Mouse (Mus musculus) right cerebral cortex, postnatal 10 days (tissue): ENCODE results near the gene Snu13.

ENCODE experiments used
- DNase-seq, 2 experiments: peaks; one replicate each; pipeline ENCODE4 v3.0.0; 2021; ENCODE audit warnings: low spot score in 2 of 2

The Snu13 gene

DNA sequence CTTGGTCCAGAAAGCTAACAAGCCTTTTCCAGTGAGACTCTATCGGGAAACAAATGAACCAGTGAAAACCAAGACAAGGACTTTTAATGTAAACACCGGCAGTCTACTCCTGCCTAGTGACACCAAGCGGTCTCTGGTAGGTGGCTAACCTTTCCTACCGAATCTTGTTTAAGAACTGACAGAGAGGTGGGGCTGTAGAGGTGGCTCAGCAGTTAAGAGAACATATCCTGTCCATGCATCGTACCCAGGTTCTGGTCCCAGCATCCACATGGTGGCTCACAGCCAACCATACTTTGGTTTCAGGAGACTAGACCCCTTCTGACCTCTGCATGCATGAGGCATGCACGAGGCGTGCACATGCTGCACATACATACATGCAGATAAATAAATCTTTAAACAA, 20.1 kb downstream of the Snu13 start:
- no peak for DNase-seq

DNA sequence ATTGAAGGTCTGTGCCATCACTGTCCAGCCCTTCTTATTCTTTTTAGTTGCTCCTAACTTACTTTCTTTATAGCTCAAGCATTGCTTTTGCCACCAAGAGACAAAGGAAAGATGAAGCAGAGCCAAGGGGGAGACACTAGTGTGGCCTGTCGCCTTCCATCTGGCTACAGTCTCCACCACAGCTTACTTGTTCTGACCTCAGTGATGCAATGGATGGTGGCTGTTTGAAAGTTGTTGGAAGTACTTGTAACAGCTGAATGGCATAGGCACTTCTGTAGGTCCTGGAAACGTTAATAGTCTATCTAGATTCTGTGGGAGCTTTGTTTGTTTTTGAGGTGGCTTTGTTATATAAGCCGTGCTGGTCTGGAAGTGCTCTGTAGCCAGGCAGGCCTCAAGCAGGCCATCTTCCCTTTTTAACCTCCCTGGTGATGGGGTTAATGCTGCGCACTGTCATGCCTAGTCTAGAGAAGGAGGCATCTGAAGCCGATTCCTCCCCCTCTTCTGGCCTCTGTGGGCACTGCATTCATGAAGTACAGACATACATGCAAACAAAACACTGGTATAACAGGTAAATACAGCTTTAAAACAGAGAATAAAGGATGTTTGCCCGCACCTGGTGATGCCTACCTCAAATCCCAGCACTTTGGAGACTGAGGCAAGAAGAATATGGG, 23.3 kb downstream of the Snu13 start:
- DNase-seq: no peak

DNA sequence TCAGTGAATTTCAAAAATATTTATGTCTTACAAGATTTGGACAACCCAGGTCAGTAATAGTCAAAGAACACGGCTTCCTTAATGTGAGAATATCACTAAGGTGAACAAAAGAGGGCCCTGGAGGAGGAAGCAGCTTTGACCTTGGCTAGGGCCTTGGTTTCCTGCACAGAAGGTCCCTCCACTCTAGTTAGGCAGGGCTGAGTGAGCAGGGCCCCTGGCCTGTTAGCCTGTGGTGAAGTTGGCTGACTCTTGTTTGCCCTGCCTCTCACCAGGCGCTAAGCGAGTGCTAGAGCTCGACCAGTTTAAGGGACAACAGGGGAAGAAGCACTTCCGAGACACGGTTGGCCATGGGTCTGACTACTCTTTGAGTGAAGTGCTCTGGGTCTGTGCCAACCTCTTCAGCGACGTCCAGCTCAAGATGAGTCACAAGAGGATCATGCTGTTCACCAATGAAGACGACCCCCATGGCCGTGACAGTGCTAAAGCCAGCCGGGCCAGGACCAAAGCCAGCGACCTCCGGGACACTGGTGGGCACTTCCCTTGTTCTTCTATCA, 24.8 kb downstream of the Snu13 start:
- DNase-seq: peak in 1 of 2 experiments; percentile 30

DNA sequence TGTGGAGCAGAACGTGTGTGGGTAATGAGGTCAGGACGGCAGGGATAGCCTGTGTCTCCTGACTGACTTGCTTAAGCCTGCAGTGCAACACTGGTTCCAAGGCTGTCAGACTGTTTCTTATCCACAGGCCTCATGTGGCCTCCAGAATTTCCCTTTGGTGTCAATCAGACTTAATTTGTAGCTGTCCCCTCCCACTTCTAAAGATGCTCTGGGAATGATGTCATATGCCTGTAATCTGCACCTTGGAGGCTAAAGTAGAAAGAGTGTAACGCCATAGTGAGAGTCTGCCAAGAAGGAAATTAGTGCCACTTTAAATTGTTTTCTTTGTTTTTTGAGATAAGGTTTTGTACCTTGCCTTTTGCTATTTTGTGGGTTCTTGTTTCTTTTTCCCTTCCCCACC, 28.1 kb downstream of the Snu13 start:
- DNase-seq: no peak

DNA sequence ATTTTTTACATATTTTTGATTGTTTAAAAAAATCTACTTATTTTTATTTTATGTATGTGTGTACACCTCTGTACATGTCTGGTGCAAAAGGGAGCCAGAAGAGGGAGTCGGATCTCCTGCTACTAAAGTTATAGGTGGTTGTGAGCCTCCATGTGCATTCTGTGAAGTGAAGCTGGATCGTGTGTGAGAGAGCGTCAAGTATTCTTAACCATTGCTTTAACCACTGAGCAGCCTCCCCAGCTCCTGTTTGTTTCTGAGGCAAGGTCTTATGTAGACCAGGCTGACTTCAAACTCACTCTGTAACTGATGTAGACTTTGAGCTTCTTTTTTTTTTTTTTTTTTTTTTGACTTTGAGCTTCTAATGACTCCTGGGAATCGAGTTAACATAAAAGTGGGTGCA, 29.9 kb downstream of the Snu13 start:
- DNase-seq: no peak

DNA sequence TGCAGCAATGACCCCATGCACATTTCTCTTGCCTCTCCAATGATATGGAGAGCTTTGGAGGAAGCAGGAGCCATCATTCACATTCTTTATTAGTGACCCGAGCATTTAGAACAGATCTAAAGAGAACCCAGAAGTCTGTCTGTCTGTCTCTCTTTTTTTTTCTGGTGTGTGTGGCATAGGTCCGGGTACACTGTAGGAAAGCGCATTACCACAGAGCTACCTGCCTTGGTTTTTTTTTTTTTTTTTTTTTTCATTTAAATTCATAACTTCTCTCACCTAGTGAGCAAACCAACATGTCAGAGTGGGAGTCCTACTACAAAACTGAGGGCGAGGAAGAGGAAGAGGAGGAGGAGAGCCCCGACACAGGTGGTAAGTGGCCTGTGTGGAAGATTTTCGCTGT, 30.6 kb downstream of the Snu13 start:
- no peak for DNase-seq

DNA sequence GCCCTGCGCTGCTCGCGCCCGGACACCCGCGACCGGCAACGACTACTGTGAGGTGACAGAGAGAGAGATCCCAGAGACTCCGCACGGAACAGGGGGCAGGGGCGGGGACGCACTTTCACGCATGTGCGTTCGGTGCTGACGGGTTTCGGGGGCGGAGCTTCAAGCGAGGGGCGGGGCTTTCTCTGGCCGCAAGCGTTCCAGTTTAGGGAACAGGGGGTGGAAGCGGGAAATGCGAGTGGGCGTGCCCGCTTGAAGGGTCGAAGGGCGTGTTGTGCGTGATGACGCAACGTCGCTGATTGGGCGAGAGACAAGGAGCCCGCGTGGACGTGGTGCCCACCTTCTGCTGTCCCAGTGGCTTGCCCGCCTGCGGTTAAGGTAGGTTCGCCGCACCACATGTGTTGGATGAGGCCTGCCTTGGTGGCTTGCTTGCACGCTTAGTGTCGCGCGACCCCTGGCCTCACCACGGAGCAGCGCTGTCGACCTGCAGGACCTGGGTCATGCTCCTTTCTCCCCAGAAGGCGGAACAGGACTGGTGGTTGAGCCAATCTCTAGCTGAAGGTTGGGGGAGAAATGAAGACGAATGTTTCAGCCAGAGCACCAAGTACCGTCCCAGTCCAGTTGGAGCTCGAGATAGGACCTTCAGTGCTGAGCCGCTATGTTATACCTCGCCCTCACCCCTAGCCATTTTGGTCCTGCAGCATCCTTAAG, 31.1 kb downstream of the Snu13 start:
- DNase-seq: peak; percentile 100

DNA sequence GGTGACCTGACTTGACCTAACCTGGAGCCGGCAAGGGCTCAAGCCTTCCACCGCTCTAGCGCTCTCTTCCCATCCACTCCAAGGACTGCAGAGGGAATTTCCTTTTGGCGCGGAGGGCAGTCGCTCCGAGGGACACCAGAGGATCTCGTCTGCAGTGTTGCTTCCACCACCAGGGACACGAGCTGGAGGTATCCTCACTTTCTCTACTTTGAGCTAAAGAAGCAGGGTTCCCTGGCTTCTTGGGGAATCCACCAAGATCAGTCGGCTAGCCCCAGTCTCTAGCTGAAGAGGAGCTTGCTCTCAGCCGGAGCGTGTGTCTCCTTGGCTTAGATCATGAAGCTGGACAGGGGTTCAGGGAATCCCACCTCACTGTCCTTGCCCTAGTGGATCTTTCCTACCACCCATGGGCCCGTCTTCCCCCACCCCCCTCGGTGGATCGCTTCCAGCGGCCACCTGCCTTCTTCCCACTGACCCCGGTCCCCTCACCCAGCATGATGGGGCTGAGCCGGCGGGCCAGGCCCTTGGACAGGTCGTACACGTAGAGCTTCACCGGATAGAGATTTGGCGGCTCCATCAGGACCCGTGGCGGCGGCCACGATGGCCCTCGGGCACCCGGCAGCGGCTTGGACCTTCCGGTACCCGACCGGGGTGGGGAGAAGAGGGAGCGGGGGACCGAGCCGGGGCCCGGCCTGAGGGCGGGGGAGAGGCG, 31.9 kb downstream of the Snu13 start:
- peak; percentile 58 to 63 for DNase-seq

DNA sequence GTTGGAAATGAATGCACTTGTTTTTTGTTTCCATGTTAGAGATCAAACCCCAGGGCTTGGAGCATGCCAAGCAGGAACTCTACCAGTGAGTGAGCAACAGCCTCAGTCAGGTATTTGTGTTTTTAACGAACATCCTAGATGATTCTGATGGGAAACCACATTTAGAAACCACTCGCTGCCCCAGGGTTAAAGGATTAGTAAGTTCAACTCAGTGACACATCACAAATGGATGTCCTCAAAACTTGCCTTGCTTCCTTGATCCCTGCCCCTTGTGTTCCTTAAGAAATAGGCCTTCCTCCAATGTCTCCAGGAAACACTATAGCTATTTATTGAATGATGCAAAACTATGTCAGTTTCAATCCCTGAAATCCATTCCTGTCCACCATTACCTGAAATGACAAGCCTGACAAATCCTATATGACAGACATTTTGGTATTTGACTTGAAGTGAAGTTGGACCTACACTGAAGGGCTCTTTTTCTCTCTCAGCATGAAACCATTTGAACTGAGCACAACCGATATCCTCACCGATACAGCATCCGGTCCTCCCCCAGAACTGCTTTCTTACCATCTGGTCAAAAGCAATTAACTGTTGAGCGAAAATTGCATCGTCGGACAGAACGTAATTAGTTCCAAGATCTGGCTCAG, 32.5 kb downstream of the Snu13 start:
- DNase-seq: no peak

DNA sequence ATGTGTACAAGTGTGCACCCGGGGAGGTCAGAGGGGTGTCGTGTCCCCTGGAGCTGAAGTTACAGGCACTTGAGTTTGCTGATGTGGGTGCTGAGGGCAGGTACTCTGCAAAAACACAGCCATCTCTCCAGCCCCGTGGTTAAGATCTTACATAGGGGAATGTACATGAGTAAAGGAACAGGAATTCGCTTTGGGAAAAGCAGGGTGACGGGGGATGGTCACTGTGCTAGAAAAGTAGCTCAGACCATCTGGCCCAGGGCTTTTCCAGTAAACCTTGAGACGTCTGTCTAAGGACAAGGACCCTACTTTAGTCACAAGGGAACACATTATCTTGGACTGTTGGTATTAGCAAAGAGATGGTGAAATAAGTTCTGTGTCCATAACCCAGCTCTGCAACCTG, 35.5 kb downstream of the Snu13 start:
- no peak for DNase-seq

DNA sequence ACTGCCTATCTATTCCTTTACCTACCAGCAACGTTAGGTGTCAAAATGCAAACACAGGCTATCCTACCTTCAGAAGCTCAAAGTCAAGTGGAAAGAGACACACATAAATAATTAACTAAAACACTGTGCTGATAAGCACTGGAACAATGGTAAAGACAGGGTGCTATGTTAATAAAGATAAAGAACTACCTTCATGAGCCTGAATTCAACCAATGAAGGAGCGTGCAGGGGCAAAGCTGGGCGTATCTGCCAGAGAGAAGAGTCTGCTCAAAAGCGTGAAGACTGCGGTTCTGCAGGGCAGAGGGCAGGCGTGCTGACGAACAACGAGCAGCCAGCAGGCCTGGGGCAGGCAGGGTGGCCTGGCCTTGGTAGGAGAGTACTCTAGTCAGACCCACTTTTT, 43.1 kb downstream of the Snu13 start:
- DNase-seq: no peak

DNA sequence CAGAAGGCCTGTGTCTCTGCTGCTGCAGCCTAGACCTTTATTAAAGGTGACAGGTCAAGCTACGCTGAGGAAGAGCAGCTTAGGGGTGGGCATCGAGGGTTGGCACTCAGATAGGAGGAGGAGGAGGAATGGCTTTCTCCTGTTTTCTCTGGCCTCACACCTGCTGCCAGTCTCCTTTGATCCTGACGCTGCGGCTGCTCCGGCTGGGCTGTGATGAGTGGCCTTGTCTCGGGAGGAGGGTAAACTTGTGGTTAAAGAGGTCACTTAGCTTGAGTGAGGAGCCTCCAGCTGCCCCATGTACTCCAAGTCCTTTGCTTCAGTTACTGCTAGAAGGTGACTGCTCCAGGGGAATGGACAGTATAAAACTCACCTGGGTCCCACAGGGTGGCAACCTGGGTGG, 53.4 kb downstream of the Snu13 start:
- DNase-seq: no peak

DNA sequence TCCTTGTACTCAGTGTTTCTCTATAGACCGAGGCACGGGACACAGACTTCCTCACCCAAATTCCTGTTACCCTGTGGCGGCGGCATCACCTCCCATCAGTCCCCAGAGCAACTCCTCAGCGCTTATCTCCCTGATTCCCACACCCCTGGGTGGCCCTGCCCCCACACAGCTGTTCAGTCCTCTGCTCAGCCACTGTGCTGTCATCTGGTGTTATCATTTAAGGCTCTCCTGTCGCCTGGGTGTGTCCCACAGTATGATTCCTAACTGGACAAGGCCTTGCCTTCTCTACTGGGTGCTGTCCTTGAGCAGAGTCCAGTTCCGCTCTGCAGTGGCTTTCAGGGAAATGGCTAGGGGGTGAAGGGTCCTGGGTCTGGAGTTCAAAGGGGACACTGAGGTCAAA, 56.8 kb downstream of the Snu13 start:
- no peak for DNase-seq
